Mouse (Mus musculus) limb, embryonic 10.5 days (tissue): Measurements from ENCODE around the gene Sds. TPM values are rescaled to one million over a fixed set of nuclear protein-coding genes. Genes with fewer than 3 reads are reported as not detected.

Experiments
- polyA plus RNA-seq: library from polyadenylated mRNA; unstranded; fragments of >200 nt; fragmentation: Nextera tagmentation; extraction: Ambion mirVana; gene quantifications from 2 replicates; pipeline ENCODE4 v1.2.1, GENCODE M21; 2016

The Sds gene
- polyA plus RNA-seq, 1 experiment from 2014 or later = not detected

Other genes with a start within 250 kb of the Sds start
- not detected in 2 replicates for gene Lhx5, start 44.8 kb upstream of the Sds start, polyA plus RNA-seq
- gene Sdsl, start 3.7 kb upstream of the Sds start, polyA plus RNA-seq = 5.2 and 5.6 TPM in 2 replicates
- 41.3 and 43.1 TPM in 2 replicates for gene Plbd2, start 27.1 kb downstream of the Sds start, polyA plus RNA-seq
- gene Slc8b1, start 34.6 kb downstream of the Sds start, polyA plus RNA-seq = 3.7 and 4.4 TPM in 2 replicates
- 12.3 and 13.2 TPM in 2 replicates for gene Tpcn1, start 112.1 kb downstream of the Sds start, polyA plus RNA-seq
- 0.30 and 0.41 TPM in 2 replicates for gene Iqcd, start 112.5 kb downstream of the Sds start, polyA plus RNA-seq
- gene Rita1, start 136.1 kb downstream of the Sds start, polyA plus RNA-seq = 17.5 and 19.5 TPM in 2 replicates
- gene Ddx54, start 136.2 kb downstream of the Sds start, polyA plus RNA-seq = 58.1 and 62.6 TPM in 2 replicates
- gene Cfap73, start 157.7 kb downstream of the Sds start, polyA plus RNA-seq = not detected in 2 replicates
- gene Rasal1, start 172.3 kb downstream of the Sds start, polyA plus RNA-seq = 0.13 and 0.36 TPM in 2 replicates
- 0.84 and 1.7 TPM in 2 replicates for gene Dtx1, start 235.4 kb downstream of the Sds start, polyA plus RNA-seq